Mouse (Mus musculus): Measurements from ENCODE around the gene Vrk2.

Gene Vrk2

GRCm38 (mm10) chr11:26537816-26538215 is 56.0 kb downstream of the Vrk2 start:
- no peak for DNase-seq

GRCm38 (mm10) chr11:26533828-26534119 is 60.0 kb downstream of the Vrk2 start:
- no peak for DNase-seq

- no peak for DNase-seq
Observed at GRCm38 (mm10) chr11:26532994-26533827, 60.6 kb downstream of the Vrk2 start.

- DNase-seq: no peak
Observed at GRCm38 (mm10) chr11:26526861-26527260, 66.9 kb downstream of the Vrk2 start.

- no peak for DNase-seq
Observed at GRCm38 (mm10) chr11:26518991-26519390, 74.8 kb downstream of the Vrk2 start.

- no peak for DNase-seq
Observed at GRCm38 (mm10) chr11:26516086-26516485, 77.7 kb downstream of the Vrk2 start.

GRCm38 (mm10) chr11:26513683-26514082 is 80.1 kb downstream of the Vrk2 start:
- DNase-seq: no peak

- DNase-seq: no peak
Observed at GRCm38 (mm10) chr11:26495951-26496350, 97.8 kb downstream of the Vrk2 start.

- peak in 1 of 2 experiments; percentile 2 for DNase-seq
Observed at GRCm38 (mm10) chr11:26489761-26490466, 103.9 kb downstream of the Vrk2 start.

- no peak for DNase-seq
Observed at GRCm38 (mm10) chr11:26481691-26482242, 112.0 kb downstream of the Vrk2 start.

GRCm38 (mm10) chr11:26477037-26477739 is 116.6 kb downstream of the Vrk2 start:
- no peak for DNase-seq

- DNase-seq: no peak
Observed at GRCm38 (mm10) chr11:26454081-26454480, 139.7 kb downstream of the Vrk2 start.

GRCm38 (mm10) chr11:26452693-26453092 is 141.1 kb downstream of the Vrk2 start:
- DNase-seq: no peak

- DNase-seq: no peak
Observed at GRCm38 (mm10) chr11:26451228-26451627, 142.6 kb downstream of the Vrk2 start.

- no peak for DNase-seq
Observed at GRCm38 (mm10) chr11:26450636-26451035, 143.2 kb downstream of the Vrk2 start.

- DNase-seq: no peak
Observed at GRCm38 (mm10) chr11:26449789-26450188, 144.0 kb downstream of the Vrk2 start.

GRCm38 (mm10) chr11:26444374-26444773 is 149.4 kb downstream of the Vrk2 start:
- no peak for DNase-seq

- no peak for DNase-seq
Observed at GRCm38 (mm10) chr11:26441121-26441520, 152.7 kb downstream of the Vrk2 start.

- DNase-seq: no peak
Observed at GRCm38 (mm10) chr11:26437818-26438217, 156.0 kb downstream of the Vrk2 start.

GRCm38 (mm10) chr11:26434229-26434628 is 159.6 kb downstream of the Vrk2 start:
- DNase-seq: no peak

- DNase-seq: no peak
Observed at GRCm38 (mm10) chr11:26421472-26421871, 172.3 kb downstream of the Vrk2 start.

Data from spleen, adult 18-20 months (tissue).